Mouse (Mus musculus): ENCODE measurements around the gene Slc44a4.

GRCm38 (mm10) chr17:34884704-34885103, 29.6 kb upstream of the Slc44a4 start:
- TF ChIP-seq CTCF (IDR thresholded peaks at IDR 0.05; ENCODE audit: control insufficient read depth, insufficient read depth, insufficient replicate concordance, low read depth, low read length) (no peak), POLR2A (IDR thresholded peaks at IDR 0.05; ENCODE audit: control insufficient read depth, low read depth, low read length) (no peak)
